Mouse (Mus musculus) intestine, postnatal 0 days (tissue): ENCODE measurements around the gene Vps13d. TPM values are rescaled to one million over a fixed set of nuclear protein-coding genes. Genes with fewer than 3 reads are reported as not detected.

ENCODE experiments used
- ATAC-seq: fragments of 200-750 bp; cut with Nextera tagmentation; 2 replicates; pipeline ENCODE4 v1.8.0; 2017; ENCODE audit warnings: mild to moderate bottlenecking, moderate TSS enrichment, moderate library complexity
- H3K27ac ChIP-seq: fragments of 300-500 bp; sonication (generic); 2 replicates; pipeline ENCODE4 v1.5.1; 2014; ENCODE audit warnings: mild to moderate bottlenecking, low read depth, low read length, moderate library complexity
- H3K27me3 ChIP-seq: fragments of 300-500 bp; sonication (generic); replicated peaks from 2 replicates; pipeline ENCODE4 v1.6.1; 2014; ENCODE audit warnings: low read length, mixed read lengths; ENCODE audit not compliant: control insufficient read depth, insufficient read depth
- H3K36me3 ChIP-seq: fragments of 300-500 bp; sonication (generic); 2 replicates; pipeline ENCODE4 v1.6.1; 2014; ENCODE audit warnings: mild to moderate bottlenecking, moderate library complexity; ENCODE audit not compliant: control insufficient read depth, insufficient read depth
- H3K4me1 ChIP-seq: fragments of 300-500 bp; sonication (generic); replicated peaks from 2 replicates; pipeline ENCODE4 v1.6.1; 2014; ENCODE audit warnings: antibody characterized with exemption, low read length, mixed read lengths; ENCODE audit not compliant: control insufficient read depth, insufficient read depth
- H3K4me2 ChIP-seq: fragments of 300-500 bp; sonication (generic); replicated peaks from 2 replicates; pipeline ENCODE4 v1.6.1; 2014; ENCODE audit warnings: low read depth, mild to moderate bottlenecking, moderate library complexity
- H3K4me3 ChIP-seq: fragments of 300-500 bp; sonication (generic); 2 replicates; pipeline ENCODE4 v1.5.1; 2014; ENCODE audit warnings: low read depth, low read length
- H3K9ac ChIP-seq: fragments of 300-500 bp; sonication (generic); 2 replicates; pipeline ENCODE4 v1.6.1; 2014; ENCODE audit warnings: mild to moderate bottlenecking, low read depth, low read length
- H3K9me3 ChIP-seq: fragments of 300-500 bp; sonication (generic); 2 replicates; pipeline ENCODE4 v1.6.1; 2016; ENCODE audit warnings: mixed run types; ENCODE audit not compliant: control insufficient read depth
- CTCF ChIP-seq: sonication (generic); IDR thresholded peaks from 2 replicates; pipeline ENCODE4 v1.5.1; 2016; ENCODE audit warnings: low read depth, mild to moderate bottlenecking, control low read depth, antibody characterized with exemption, moderate library complexity
- WGBS: fragments of 180-500 bp; shearing (Covaris S2); extraction: QIAGEN DNeasy Blood & Tissue Kit; methylation state at CpG from one replicate; pipeline ENCODE4 v1.1.7; 2014; 5-methylcytosine and 5-hydroxymethylcytosine counted together
- polyA plus RNA-seq: library from polyadenylated mRNA; unstranded; fragments of >200 nt; fragmentation: Nextera tagmentation; extraction: Ambion mirVana; gene quantifications from 2 replicates; pipeline ENCODE4 v1.2.1, GENCODE M21; 2015

Vps13d gene
- polyA plus RNA-seq, 1 experiment from 2014 or later = 14.8 TPM

- WGBS = 75% methylated on average over 4 of the region's 4 CpGs
- Histone ChIP-seq H3K27ac (no peak overlapping the region), H3K9me3 (no peaks in the 10 kb centered on the region), H3K4me2 (no peak overlapping the region), H3K27me3 (no peaks in the 10 kb centered on the region), H3K36me3 (no peaks in the 10 kb centered on the region), H3K4me1 (peaks cover 12% of the 10 kb centered on the region; the same call in 1 of the 2 replicates), H3K9ac (no peak overlapping the region), H3K4me3 (no peak overlapping the region)
- ATAC-seq = no peak
- peak; percentile 34 for TF ChIP-seq CTCF
Observed at GRCm38 (mm10) chr4:145196586-145196985, 1.8 kb upstream of the Vps13d start.

GRCm38 (mm10) chr4:145195172-145195571, 367 bp upstream of the Vps13d start:
- WGBS = 21% methylated on average over 5 of the region's 5 CpGs
- H3K4me2 ChIP-seq = peak overlapping the region; percentile 77

GRCm38 (mm10) chr4:145193991-145194511, 754 bp downstream of the Vps13d start:
- H3K9me3 ChIP-seq = no peaks in the 10 kb centered on the region
- H3K9ac ChIP-seq = peak overlapping the region; percentile 90
- H3K36me3 ChIP-seq = peaks cover 12% of the 10 kb centered on the region
- H3K27me3 ChIP-seq = no peaks in the 10 kb centered on the region
- under 1% methylated on average over 10 of the region's 10 CpGs for WGBS
- H3K4me3 ChIP-seq = peak overlapping the region; percentile 100
- H3K4me2 ChIP-seq = peak overlapping the region; percentile 77
- peak overlapping the region; percentile 95 for H3K27ac ChIP-seq
- ATAC-seq = peak; percentile 70
- no peak for TF ChIP-seq CTCF
- H3K4me1 ChIP-seq = peaks cover 12% of the 10 kb centered on the region; the same call in 1 of the 2 replicates

More at GRCm38 (mm10) chr4:145195172-145195571, 367 bp upstream of the Vps13d start:
- H3K9me3 ChIP-seq = no peaks in the 10 kb centered on the region
- no peaks in the 10 kb centered on the region for H3K27me3 ChIP-seq
- H3K27ac ChIP-seq = no peak overlapping the region
- ATAC-seq = peak; percentile 6; the same call in 1 of the 2 replicates
- H3K36me3 ChIP-seq = 0 out of 2 replicates have a peak, but pooled peaks cover under 1% of the 10 kb centered on the region
- H3K4me1 ChIP-seq = peaks cover 12% of the 10 kb centered on the region; the same call in 1 of the 2 replicates
- no peak overlapping the region for H3K9ac ChIP-seq
- no peak for TF ChIP-seq CTCF
- peak overlapping the region; percentile 100 for H3K4me3 ChIP-seq

- peak overlapping the region; percentile 100 for H3K4me3 ChIP-seq
- H3K4me1 ChIP-seq = peaks cover 12% of the 10 kb centered on the region; the same call in 1 of the 2 replicates
- peak overlapping the region; percentile 77 for H3K4me2 ChIP-seq
- ATAC-seq = no peak
- peak overlapping the region; percentile 90 for H3K9ac ChIP-seq
- 9% methylated on average over 3 of the region's 3 CpGs for WGBS
- peaks cover 17% of the 10 kb centered on the region for H3K36me3 ChIP-seq
- peak overlapping the region; percentile 95 for H3K27ac ChIP-seq
- H3K27me3 ChIP-seq = no peaks in the 10 kb centered on the region
- TF ChIP-seq CTCF = no peak
- no peaks in the 10 kb centered on the region for H3K9me3 ChIP-seq
Observed at GRCm38 (mm10) chr4:145193406-145193805, 1.4 kb downstream of the Vps13d start.

DNA sequence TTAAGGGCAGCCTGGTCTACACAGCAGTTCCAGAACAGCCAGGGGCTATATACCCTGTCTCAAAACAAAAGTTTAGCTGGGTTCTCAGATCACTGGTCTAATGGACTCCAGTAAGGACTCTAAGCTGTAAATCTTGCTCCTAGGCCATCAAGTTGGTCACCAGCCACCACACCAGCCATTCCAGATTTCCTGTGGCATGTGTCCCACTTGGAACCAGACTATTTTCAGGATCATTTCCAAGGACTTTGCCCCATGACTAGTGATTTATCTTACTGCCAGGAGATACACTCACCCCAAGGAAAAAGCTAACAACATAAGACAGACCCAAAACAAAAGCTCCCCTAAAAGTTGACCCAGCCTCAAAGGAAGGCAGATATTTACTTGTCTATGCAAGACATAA, 2.1 kb downstream of the Vps13d start:
- H3K27ac ChIP-seq = peak overlapping the region; percentile 95; the same call in 1 of the 2 replicates
- H3K9ac ChIP-seq = no peak overlapping the region
- H3K36me3 ChIP-seq = peaks cover 17% of the 10 kb centered on the region
- H3K4me3 ChIP-seq = peak overlapping the region; percentile 100; the same call in 1 of the 2 replicates
- H3K4me2 ChIP-seq = peak overlapping the region; percentile 77
- H3K9me3 ChIP-seq = no peaks in the 10 kb centered on the region
- H3K27me3 ChIP-seq = no peaks in the 10 kb centered on the region
- TF ChIP-seq CTCF = no peak
- peaks cover 12% of the 10 kb centered on the region; the same call in 1 of the 2 replicates for H3K4me1 ChIP-seq
- ATAC-seq = peak; percentile 29

GRCm38 (mm10) chr4:145188561-145188960, 6.2 kb downstream of the Vps13d start:
- H3K27me3 ChIP-seq = no peaks in the 10 kb centered on the region
- no peak overlapping the region for H3K9ac ChIP-seq
- H3K4me1 ChIP-seq = peaks cover 9% of the 10 kb centered on the region; the same call in 1 of the 2 replicates
- no peak for TF ChIP-seq CTCF
- H3K27ac ChIP-seq = no peak overlapping the region
- no peak overlapping the region for H3K4me3 ChIP-seq
- no peak overlapping the region for H3K4me2 ChIP-seq
- H3K9me3 ChIP-seq = no peaks in the 10 kb centered on the region
- ATAC-seq = no peak
- H3K36me3 ChIP-seq = peaks cover 47% of the 10 kb centered on the region
